Mouse (Mus musculus) kidney, postnatal 10 days (tissue): ENCODE measurements around the gene Sh3pxd2b.
A peak's percentile ranks its signal among the peaks of the same experiment; 100 is the strongest.

Source experiments
- DNase-seq: peaks from one replicate; pipeline ENCODE4 v3.0.0; 2021; ENCODE audit warnings: mixed read lengths

Gene Sh3pxd2b

GRCm38 (mm10) chr11:32374027-32374589 lies 26.5 kb downstream of the Sh3pxd2b start:
- no peak for DNase-seq

GRCm38 (mm10) chr11:32375104-32375535 lies 27.5 kb downstream of the Sh3pxd2b start:
- DNase-seq = peak; percentile 66

- DNase-seq = no peak
These were observed 28.5 kb downstream of the Sh3pxd2b start for GRCm38 (mm10) chr11:32376086-32376485.

- DNase-seq = no peak
These were observed 32.3 kb downstream of the Sh3pxd2b start for GRCm38 (mm10) chr11:32379910-32380309.

GRCm38 (mm10) chr11:32383341-32384134 lies 35.9 kb downstream of the Sh3pxd2b start:
- peak; percentile 79 for DNase-seq

GRCm38 (mm10) chr11:32384135-32384801 lies 36.6 kb downstream of the Sh3pxd2b start:
- no peak for DNase-seq

- DNase-seq = no peak
These were observed 38.4 kb downstream of the Sh3pxd2b start for GRCm38 (mm10) chr11:32386043-32386442.

GRCm38 (mm10) chr11:32388064-32388463 lies 40.4 kb downstream of the Sh3pxd2b start:
- peak; percentile 22 for DNase-seq

- DNase-seq = no peak
These were observed 45.5 kb downstream of the Sh3pxd2b start for GRCm38 (mm10) chr11:32393095-32393494.

GRCm38 (mm10) chr11:32395791-32396190 lies 48.2 kb downstream of the Sh3pxd2b start:
- no peak for DNase-seq

GRCm38 (mm10) chr11:32398446-32398845 lies 50.8 kb downstream of the Sh3pxd2b start:
- DNase-seq = no peak

GRCm38 (mm10) chr11:32399261-32399660 lies 51.6 kb downstream of the Sh3pxd2b start:
- no peak for DNase-seq

- DNase-seq = no peak
These were observed 55.1 kb downstream of the Sh3pxd2b start for GRCm38 (mm10) chr11:32402712-32403111.

GRCm38 (mm10) chr11:32404708-32405107 lies 57.1 kb downstream of the Sh3pxd2b start:
- peak; percentile 35 for DNase-seq

GRCm38 (mm10) chr11:32407863-32408262 lies 60.2 kb downstream of the Sh3pxd2b start:
- DNase-seq = no peak

GRCm38 (mm10) chr11:32409052-32409451 lies 61.4 kb downstream of the Sh3pxd2b start:
- DNase-seq = no peak

- peak; percentile 24 for DNase-seq
These were observed 62.4 kb downstream of the Sh3pxd2b start for GRCm38 (mm10) chr11:32409823-32410562.

GRCm38 (mm10) chr11:32420001-32420400 lies 72.4 kb downstream of the Sh3pxd2b start:
- no peak for DNase-seq

GRCm38 (mm10) chr11:32423311-32423710 lies 75.7 kb downstream of the Sh3pxd2b start:
- no peak for DNase-seq

- no peak for DNase-seq
These were observed 77.0 kb downstream of the Sh3pxd2b start for GRCm38 (mm10) chr11:32424600-32424999.

- no peak for DNase-seq
These were observed 77.5 kb downstream of the Sh3pxd2b start for GRCm38 (mm10) chr11:32425043-32425658.

- no peak for DNase-seq
These were observed 79.9 kb downstream of the Sh3pxd2b start for GRCm38 (mm10) chr11:32427537-32427936.
